Comparison of ENCODE assay signal across 8 mouse cellular contexts in the genomic region with DNA sequence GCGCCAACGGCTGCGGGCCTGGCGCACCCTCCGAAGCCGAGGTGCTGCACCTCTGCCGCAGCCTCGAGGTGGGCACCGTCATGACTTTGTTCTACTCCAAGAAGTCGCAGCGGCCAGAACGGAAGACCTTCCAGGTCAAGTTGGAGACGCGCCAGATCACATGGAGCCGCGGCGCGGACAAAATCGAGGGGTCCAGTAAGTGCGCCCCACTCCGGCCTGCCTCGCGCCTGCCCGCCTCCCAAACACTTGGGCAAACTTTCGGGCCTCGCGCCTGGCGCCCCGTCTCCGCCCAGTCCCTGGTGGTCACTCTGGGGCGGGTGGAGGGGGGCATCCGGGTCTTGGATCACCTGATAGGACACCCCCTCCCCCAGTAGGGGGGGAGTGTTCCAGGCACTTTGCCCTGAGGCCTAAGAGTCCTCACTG. TPM values are rescaled to one million over a fixed set of nuclear protein-coding genes. Genes with fewer than 3 reads are reported as not detected.
DNase-seq lines count a peak whose midpoint lies in the region; ATAC-seq lines count a peak whose summit lies in the region.

No protein-coding gene starts in this region.

- H3K4me1 ChIP-seq in limb, embryonic 12.5 days (replicated peaks): peaks cover 44% of the 10 kb centered on the region
- peaks cover 55% of the 10 kb centered on the region for H3K4me1 ChIP-seq in midbrain, embryonic 13.5 days (replicated peaks)

- H3K4me3 ChIP-seq in limb, embryonic 12.5 days (replicated peaks): peak overlapping the region; percentile 86
- H3K4me3 ChIP-seq in midbrain, embryonic 13.5 days (replicated peaks): peak overlapping the region; percentile 92

- H3K9me3 ChIP-seq in limb, embryonic 12.5 days: no peaks in the 10 kb centered on the region
- no peaks in the 10 kb centered on the region for H3K9me3 ChIP-seq in midbrain, embryonic 13.5 days

- H3K27ac ChIP-seq in limb, embryonic 12.5 days: peak overlapping the region; percentile 98
- peak overlapping the region; percentile 99 for H3K27ac ChIP-seq in midbrain, embryonic 13.5 days

- H3K4me2 ChIP-seq in limb, embryonic 12.5 days: peak overlapping the region; percentile 94
- peak overlapping the region; percentile 98 for H3K4me2 ChIP-seq in midbrain, embryonic 13.5 days (replicated peaks)

- H3K27me3 ChIP-seq in limb, embryonic 12.5 days: no peaks in the 10 kb centered on the region
- H3K27me3 ChIP-seq in midbrain, embryonic 13.5 days: no peaks in the 10 kb centered on the region

- DNase-seq in frontal cortex, postnatal 10 days (ENCODE audit: low spot score in 2 of 2): peak; percentile 73 to 81
- peak; percentile 73 for DNase-seq in embryo, embryonic 10.5 days (ENCODE audit: low spot score)
- peak; percentile 99 for DNase-seq in heart, adult 11 months
- DNase-seq in kidney, adult 11 months: peak; percentile 75
- DNase-seq in testis, postnatal 14 days (ENCODE audit: low spot score): peak; percentile 75

- peaks cover 38% of the 10 kb centered on the region for H3K36me3 ChIP-seq in limb, embryonic 12.5 days
- H3K36me3 ChIP-seq in midbrain, embryonic 13.5 days: peaks cover 28% of the 10 kb centered on the region

- no peak for ATAC-seq in frontal cortex, adult (ENCODE audit: low TSS enrichment)
- no peak for ATAC-seq in limb, embryonic 12.5 days (ENCODE audit: insufficient number of reproducible peaks, insufficient read depth, low FRiP score, low TSS enrichment, low read depth)
- ATAC-seq in midbrain, embryonic 13.5 days: peak; percentile 19; the same call in 1 of the 2 replicates

- WGBS in limb, embryonic 12.5 days: 1% methylated on average over 32 of the region's 32 CpGs
- 0% methylated on average over 32 of the region's 32 CpGs for WGBS in midbrain, embryonic 13.5 days

- H3K9ac ChIP-seq in limb, embryonic 12.5 days (replicated peaks): peak overlapping the region; percentile 99
- peak overlapping the region; percentile 100 for H3K9ac ChIP-seq in midbrain, embryonic 13.5 days (replicated peaks)

RNA-seq across cellular contexts. Expression of a gene that starts 0.8 kb away (rescaled TPM):
- 106 and 111 TPM in 2 replicates for polyA plus RNA-seq in limb, embryonic 12.5 days (2016; fragmentation: Nextera tagmentation; extraction: Ambion mirVana)
- 68.2 and 74.3 TPM in 2 replicates for polyA plus RNA-seq in midbrain, embryonic 13.5 days (2015; fragmentation: Nextera tagmentation; extraction: Ambion mirVana)
